Mouse (Mus musculus) MEL (cell line): ENCODE results near the gene Celsr1.

Source experiments
- CTCF ChIP-seq, 3 experiments: IDR thresholded peaks in 2 of 3; conservative IDR thresholded peaks in 1 of 3; 2 replicates each; pipeline ENCODE4 v1.5.1; 2011 to 2012; ENCODE audit warnings: low read length in 3 of 3, low read depth in 2 of 3, mild to moderate bottlenecking in 2 of 3, improper control_type of control experiment in 1 of 3, inconsistent platforms in 1 of 3, mixed read lengths in 1 of 3, moderate library complexity in 1 of 3; ENCODE audit not compliant: control insufficient read depth in 1 of 3, insufficient read depth in 1 of 3, poor library complexity in 1 of 3, severe bottlenecking in 1 of 3
- EP300 ChIP-seq, 2 experiments: IDR thresholded peaks; 2 replicates each; pipeline ENCODE4 v1.6.1; 2011; ENCODE audit warnings: improper control_type of control experiment in 2 of 2, low read length in 2 of 2, low read depth in 1 of 2, mild to moderate bottlenecking in 1 of 2
- GABPA ChIP-seq: IDR thresholded peaks from 2 replicates; pipeline ENCODE4 v1.6.1; 2012; ENCODE audit warnings: low read depth, mild to moderate bottlenecking, inconsistent platforms, low read length, improper control_type of control experiment, moderate library complexity
- NRF1 ChIP-seq: IDR thresholded peaks from 2 replicates; pipeline ENCODE4 v1.6.1; 2014; ENCODE audit warnings: low read depth, mild to moderate bottlenecking, inconsistent platforms, low read length, improper control_type of control experiment, moderate library complexity; ENCODE audit not compliant: poor library complexity, insufficient read depth, severe bottlenecking
- POLR2A ChIP-seq, 2 experiments: IDR thresholded peaks; 2 replicates each; pipeline ENCODE4 v1.6.1; 2011 to 2012; ENCODE audit warnings: low read length in 2 of 2, mild to moderate bottlenecking in 2 of 2, control low read depth in 1 of 2, improper control_type of control experiment in 1 of 2, low read depth in 1 of 2, moderate library complexity in 1 of 2; ENCODE audit not compliant: control insufficient read depth in 1 of 2, insufficient read depth in 1 of 2, poor library complexity in 1 of 2

GRCm38 (mm10) chr15:86000706-86001292 is 32.8 kb downstream of the Celsr1 start:
- TF ChIP-seq GABPA (no peak), EP300 (IDR thresholded peaks at IDR 0.05; ENCODE audit: low read depth in 1 of 2, low read length in 2 of 2) (no peak), CTCF (IDR thresholded peaks at IDR 0.05 in 2 of 3, conservative IDR thresholded peaks at IDR 0.05 in 1 of 3; ENCODE audit: control insufficient read depth in 1 of 3, insufficient read depth in 1 of 3, low read depth in 2 of 3, low read length in 3 of 3, poor library complexity in 1 of 3, severe bottlenecking in 1 of 3) (no peak), NRF1 (no peak), POLR2A (IDR thresholded peaks at IDR 0.05; ENCODE audit: control insufficient read depth in 1 of 2, insufficient read depth in 1 of 2, low read depth in 1 of 2, low read length in 2 of 2, poor library complexity in 1 of 2) (no peak)
